Mouse (Mus musculus) liver, embryonic 14.5 days (tissue): Measurements from ENCODE around the gene Dmrtc1c2.

Experiments used
- CTCF ChIP-seq: IDR thresholded peaks from 2 replicates; pipeline ENCODE4 v1.5.1; 2016; ENCODE audit warnings: antibody characterized with exemption, low read depth, control low read depth
- EP300 ChIP-seq: IDR thresholded peaks from 2 replicates; pipeline ENCODE4 v1.6.1; 2016; ENCODE audit warnings: antibody characterized with exemption, low read depth

GRCm38 (mm10) chrX:102812311-102812710 is 42.1 kb downstream of the Dmrtc1c2 start:
- no peak for TF ChIP-seq EP300
- no peak for TF ChIP-seq CTCF
